In genomic region chr5:122251895-122252606, GRCm38 (mm10) we compare ENCODE assay signal across 18 mouse cellular contexts. TPM values are rescaled to one million over a fixed set of nuclear protein-coding genes. Genes with fewer than 3 reads are reported as not detected.
DNase-seq lines count a peak whose midpoint lies in the region; ATAC-seq and TF ChIP-seq lines count a peak whose summit lies in the region.
"Had no signal": no experiment of that assay in that cellular context is flagged by ENCODE, and none has a peak within 500 bp of the region (broad histone marks: within the 10 kb centered on the region; RNA-seq: fewer than 3 reads in every experiment).

No protein-coding gene starts in this region.

- H3K36me3 ChIP-seq in heart, adult 2 months (ENCODE audit: control insufficient read depth, insufficient read depth, low read length), result no peaks in the 10 kb centered on the region

- TF ChIP-seq POLR2A in cerebellum, adult 2 months (IDR thresholded peaks at IDR 0.05; ENCODE audit: borderline replicate concordance, insufficient read depth, low read length), result no peak
- TF ChIP-seq POLR2A in heart, adult 2 months (IDR thresholded peaks at IDR 0.05; ENCODE audit: insufficient read depth, low read depth, low read length), result no peak

- no peak overlapping the region for H3K4me3 ChIP-seq in cerebellum, adult 2 months (replicated peaks; ENCODE audit: insufficient read depth, low read depth, low read length)
- no peak overlapping the region for H3K4me3 ChIP-seq in heart, adult 2 months
- H3K4me3 ChIP-seq: erythroblast, embryonic 14.5 days; limb, embryonic 13.5 days; lung, embryonic 15.5 days; midbrain, embryonic 12.5 days; neural tube, embryonic 12.5 days had no signal

- DNase-seq in cerebellum, adult 2 months, result peak; percentile 43 to 65
- DNase-seq in heart, adult 2 months, result no peak
- no peak for DNase-seq in heart, adult 8-10 months (ENCODE audit: low spot score)
- peak; percentile 56 to 68 for DNase-seq in right cerebral cortex, postnatal 10 days (ENCODE audit: low spot score in 2 of 2)
- DNase-seq in right cerebral cortex, postnatal 4 days, result no peak
- peak; percentile 55 for DNase-seq in telencephalon, adult 2 months (ENCODE audit: low read depth, low spot score)
- DNase-seq: adrenal gland, postnatal 25 days; heart, postnatal 10 days; kidney, adult 11 months had no signal

- H3K79me2 ChIP-seq in heart, adult 2 months (replicated peaks; ENCODE audit: control insufficient read depth, insufficient read depth, low read length), result no peaks in the 10 kb centered on the region

- H3K9ac ChIP-seq in heart, adult 2 months (ENCODE audit: low read depth, low read length), result no peak overlapping the region
- H3K9ac ChIP-seq: limb, embryonic 13.5 days; liver, embryonic 14.5 days; lung, embryonic 15.5 days; midbrain, embryonic 12.5 days; neural tube, embryonic 12.5 days had no signal

- 55% methylated on average over 17 of the region's 17 CpGs for WGBS in cerebellum, adult 2 months
- WGBS in heart, adult 2 months, result 96% methylated on average over 17 of the region's 17 CpGs

- H3K27ac ChIP-seq in cerebellum, adult 2 months (ENCODE audit: insufficient read depth, low read length), result no peak overlapping the region
- H3K27ac ChIP-seq in heart, adult 2 months, result no peak overlapping the region
- H3K27ac ChIP-seq: limb, embryonic 13.5 days; liver, embryonic 14.5 days; lung, embryonic 15.5 days; midbrain, embryonic 12.5 days; neural tube, embryonic 12.5 days had no signal

- peaks cover 34% of the 10 kb centered on the region for H3K4me1 ChIP-seq in cerebellum, adult 2 months (ENCODE audit: control insufficient read depth, insufficient read depth, low read length)
- no peaks in the 10 kb centered on the region for H3K4me1 ChIP-seq in heart, adult 2 months (ENCODE audit: control insufficient read depth, insufficient read depth, low read length)
- H3K4me1 ChIP-seq: limb, embryonic 13.5 days; lung, embryonic 15.5 days; midbrain, embryonic 12.5 days; neural tube, embryonic 12.5 days had no signal

- ATAC-seq in cerebellum, adult (ENCODE audit: insufficient number of reproducible peaks, low FRiP score, low TSS enrichment), result no peak; the same call in 1 of the 2 replicates
- no peak for ATAC-seq in erythroblast, adult 5-6 weeks (replicated peaks; ENCODE audit: low FRiP score, poor library complexity, severe bottlenecking)

- TF ChIP-seq EP300 in heart, adult 2 months (IDR thresholded peaks at IDR 0.05; ENCODE audit: insufficient read depth, low read depth, low read length), result no peak

- no peaks in the 10 kb centered on the region for H3K27me3 ChIP-seq in cerebellum, adult 2 months (ENCODE audit: control insufficient read depth, insufficient read depth, low read length)
- H3K27me3 ChIP-seq in heart, adult 2 months (ENCODE audit: control insufficient read depth, insufficient read depth, low read length), result no peaks in the 10 kb centered on the region
- H3K27me3 ChIP-seq: CH12.LX; limb, embryonic 13.5 days; lung, embryonic 15.5 days; midbrain, embryonic 12.5 days; neural tube, embryonic 12.5 days had no signal

- no peak for TF ChIP-seq CTCF in cerebellum, adult 2 months (IDR thresholded peaks at IDR 0.05; ENCODE audit: borderline replicate concordance, insufficient read depth, low read depth, low read length)
- peak; percentile 15; the same call in 1 of the 2 replicates for TF ChIP-seq CTCF in heart, adult 2 months (IDR thresholded peaks at IDR 0.05)

- intact Hi-C loops in heart, adult 2 months (cut with DNase I), result no loop called here

RNA-seq across cellular contexts. Expression of gene Tctn1, which starts 12.2 kb away (rescaled TPM):
- polyA plus RNA-seq in cerebellum, adult 2 months (2012; rRNA removed), result 28.6 and 29.2 TPM in 2 replicates
- 1 to 10 TPM; 3.2 to 3.9 TPM for total RNA-seq in heart, adult 2 months (2021)
- polyA plus RNA-seq in heart, adult 2 months (2012; rRNA removed), result 9.4 and 9.8 TPM in 2 replicates
- total RNA-seq in heart, adult 8-10 months (2022), result 1 to 10 TPM; 3.5 to 5.1 (median 3.8) TPM
- 0.42 TPM in 1 of 2 replicates, not detected in the other for total RNA-seq in erythroblast, adult 5-6 weeks (2015; ENCODE audit: low replicate concordance)
- total RNA-seq in erythroblast, adult 5-6 weeks (2017; ENCODE audit: low replicate concordance), result 3.6 and 5.9 TPM in 2 replicates

RNA-seq across cellular contexts. Expression of gene Pptc7, which starts 32.1 kb away (rescaled TPM):
- polyA plus RNA-seq in cerebellum, adult 2 months (2012; rRNA removed), result 46.4 and 48.4 TPM in 2 replicates
- 100 to 1,000 TPM; 108 to 133 TPM for total RNA-seq in heart, adult 2 months (2021)
- 77.5 and 122 TPM in 2 replicates for polyA plus RNA-seq in heart, adult 2 months (2012; rRNA removed)
- 100 to 1,000 TPM; 103 to 141 (median 121) TPM for total RNA-seq in heart, adult 8-10 months (2022)
- total RNA-seq in erythroblast, adult 5-6 weeks (2015; ENCODE audit: low replicate concordance), result 2.1 and 2.9 TPM in 2 replicates
- total RNA-seq in erythroblast, adult 5-6 weeks (2017; ENCODE audit: low replicate concordance), result 1.4 and 4.0 TPM in 2 replicates

RNA-seq across cellular contexts. Expression of gene Hvcn1, which starts 45.4 kb away (rescaled TPM):
- 1.00 and 1.3 TPM in 2 replicates for polyA plus RNA-seq in cerebellum, adult 2 months (2012; rRNA removed)
- 1 to 10 TPM in 1 of 2 experiments, under 1 TPM in 1; 0.81 to 1.5 TPM for total RNA-seq in heart, adult 2 months (2021)
- 2.4 and 2.9 TPM in 2 replicates for polyA plus RNA-seq in heart, adult 2 months (2012; rRNA removed)
- total RNA-seq in heart, adult 8-10 months (2022), result 1 to 10 TPM; 1.1 to 1.8 (median 1.5) TPM
- 25.4 and 25.9 TPM in 2 replicates for total RNA-seq in erythroblast, adult 5-6 weeks (2015; ENCODE audit: low replicate concordance)
- 18.5 and 37.0 TPM in 2 replicates for total RNA-seq in erythroblast, adult 5-6 weeks (2017; ENCODE audit: low replicate concordance)

Comparison
In these comparisons a context has a peak if more than half of its experiments do, and no peak if none do; other contexts are left out.
1. DNase-seq: peak in cerebellum, adult 2 months (2 of 2), right cerebral cortex, postnatal 10 days (2 of 2) and telencephalon, adult 2 months (single experiment); none in heart, adult 2 months (0 of 2), heart, adult 8-10 months (single experiment) and right cerebral cortex, postnatal 4 days (single experiment).
2. RNA of gene Pptc7, which starts 32.1 kb away (total RNA-seq): 108 to 133 TPM in heart, adult 2 months and 103 to 141 TPM in heart, adult 8-10 months; 1.4 to 4.0 TPM in erythroblast, adult 5-6 weeks; every median in the first group is over 10 times any median in the second.
3. RNA of gene Hvcn1, which starts 45.4 kb away (total RNA-seq): 18.5 to 37.0 TPM in erythroblast, adult 5-6 weeks; 1.1 to 1.8 TPM in heart, adult 8-10 months and 0.81 to 1.5 TPM in heart, adult 2 months; every median in the first group is over 4 times any median in the second.